Mouse (Mus musculus) cerebellum, adult 2 months (tissue): ENCODE results near the gene Atp8a1.

Experiments used
- CTCF ChIP-seq: fragments of 200-500 bp; IDR thresholded peaks from 2 replicates; pipeline ENCODE4 v1.5.1; 2011; ENCODE audit warnings: low read depth, mild to moderate bottlenecking, control low read depth, low read length, moderate library complexity, borderline replicate concordance; ENCODE audit not compliant: insufficient read depth
- POLR2A ChIP-seq: fragments of 200-500 bp; IDR thresholded peaks from 2 replicates; pipeline ENCODE4 v1.6.1; 2011; ENCODE audit warnings: low read length, control low read depth, borderline replicate concordance; ENCODE audit not compliant: insufficient read depth

GRCm38 (mm10) chr5:67595629-67596028 is 251.6 kb downstream of the Atp8a1 start:
- no peak for TF ChIP-seq CTCF
- no peak for TF ChIP-seq POLR2A
